Mouse (Mus musculus): ENCODE data around the gene Uncx.

DNA sequence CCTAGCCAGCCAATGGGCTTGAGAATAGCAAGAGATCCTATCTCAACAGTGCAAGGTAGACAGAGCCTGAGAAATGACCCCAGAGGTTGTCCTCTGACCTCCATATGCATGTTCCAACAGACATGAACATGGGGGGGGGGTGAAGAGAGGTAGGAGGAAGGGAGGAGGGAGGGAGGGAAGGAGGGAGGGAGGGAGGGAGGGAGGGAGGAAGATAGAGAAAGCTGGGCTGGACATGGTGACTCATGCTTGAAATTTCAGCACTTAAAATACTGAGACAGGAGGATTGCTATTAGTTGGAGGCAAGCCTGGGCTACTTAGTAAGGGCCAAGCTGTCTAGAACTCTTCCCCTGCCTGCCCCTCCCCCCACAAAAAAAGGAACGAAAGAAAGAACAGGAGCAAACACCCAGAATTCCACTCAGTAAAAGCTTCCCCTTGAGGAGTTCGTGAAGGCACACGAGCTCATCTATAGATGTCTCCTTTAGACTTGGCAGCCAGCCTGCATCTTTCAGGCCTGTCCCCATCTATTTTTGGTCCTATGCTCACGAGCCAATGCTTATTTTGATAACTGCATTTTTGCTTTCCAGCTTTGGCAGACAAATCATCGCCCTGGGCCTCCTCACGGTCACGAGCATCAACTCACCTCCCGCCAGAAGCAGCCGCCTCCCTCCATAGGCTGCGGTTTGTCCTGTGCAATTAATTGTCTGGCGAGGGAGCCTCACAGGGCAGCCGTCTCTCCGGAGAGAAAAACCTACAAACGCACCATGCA lies 23.0 kb upstream of the Uncx start:
- no peak for TF ChIP-seq CTCF (IDR thresholded peaks at IDR 0.05; ENCODE audit: insufficient read depth, low read length)
- TF ChIP-seq POLR2A (IDR thresholded peaks at IDR 0.05; ENCODE audit: borderline replicate concordance, extremely low read depth, low read depth, low read length): no peak
